Mouse (Mus musculus): ENCODE measurements around the gene Grik3. TPM values are rescaled to one million over a fixed set of nuclear protein-coding genes. Genes with fewer than 3 reads are reported as not detected.

Grik3 gene
- total RNA-seq, 2 experiments from 2014 or later = 0.11 to 0.14 TPM

GRCm38 (mm10) chr4:125696182-125696939 is 205.9 kb downstream of the Grik3 start:
- intact Hi-C loops (cut with DNase I; ENCODE audit: low total_unique reads) = no loop called here

GRCm38 (mm10) chr4:125697626-125698025 is 207.1 kb downstream of the Grik3 start:
- intact Hi-C loops (cut with DNase I; ENCODE audit: low total_unique reads) = no loop called here
- DNase-seq = no peak

More at GRCm38 (mm10) chr4:125696182-125696939, 205.9 kb downstream of the Grik3 start:
- no peak for DNase-seq

- no peak for DNase-seq
- intact Hi-C loops (cut with DNase I; ENCODE audit: low total_unique reads) = no loop called here
Observed at GRCm38 (mm10) chr4:125699056-125699455, 208.6 kb downstream of the Grik3 start.

- DNase-seq = no peak
- intact Hi-C loops (cut with DNase I; ENCODE audit: low total_unique reads) = no loop called here
Observed at GRCm38 (mm10) chr4:125700331-125700730, 209.8 kb downstream of the Grik3 start.

- DNase-seq = peak; percentile 61
- intact Hi-C loops (cut with DNase I; ENCODE audit: low total_unique reads) = no loop called here
Observed at GRCm38 (mm10) chr4:125702607-125703309, 212.3 kb downstream of the Grik3 start.

- intact Hi-C loops (cut with DNase I; ENCODE audit: low total_unique reads) = no loop called here
- DNase-seq = no peak
Observed at GRCm38 (mm10) chr4:125703310-125703690, 212.8 kb downstream of the Grik3 start.

GRCm38 (mm10) chr4:125705746-125706145 is 215.2 kb downstream of the Grik3 start:
- intact Hi-C loops (cut with DNase I; ENCODE audit: low total_unique reads) = no loop called here
- DNase-seq = no peak

- no peak for DNase-seq
- intact Hi-C loops (cut with DNase I; ENCODE audit: low total_unique reads) = no loop called here
Observed at GRCm38 (mm10) chr4:125709716-125710115, 219.2 kb downstream of the Grik3 start.

GRCm38 (mm10) chr4:125717881-125718280 is 227.4 kb downstream of the Grik3 start:
- no peak for DNase-seq
- intact Hi-C loops (cut with DNase I; ENCODE audit: low total_unique reads) = no loop called here

GRCm38 (mm10) chr4:125718429-125719140 is 228.1 kb downstream of the Grik3 start:
- intact Hi-C loops (cut with DNase I; ENCODE audit: low total_unique reads) = no loop called here
- DNase-seq = no peak

- intact Hi-C loops (cut with DNase I; ENCODE audit: low total_unique reads) = no loop called here
- DNase-seq = no peak
Observed at GRCm38 (mm10) chr4:125726241-125726640, 235.7 kb downstream of the Grik3 start.

- no peak for DNase-seq
- intact Hi-C loops (cut with DNase I; ENCODE audit: low total_unique reads) = no loop called here
Observed at GRCm38 (mm10) chr4:125727030-125727429, 236.5 kb downstream of the Grik3 start.

- no peak for DNase-seq
- intact Hi-C loops (cut with DNase I; ENCODE audit: low total_unique reads) = no loop called here
Observed at GRCm38 (mm10) chr4:125727626-125728025, 237.1 kb downstream of the Grik3 start.

- peak; percentile 1 for DNase-seq
- intact Hi-C loops (cut with DNase I; ENCODE audit: low total_unique reads) = no loop called here
Observed at GRCm38 (mm10) chr4:125728091-125728863, 237.8 kb downstream of the Grik3 start.

- intact Hi-C loops (cut with DNase I; ENCODE audit: low total_unique reads) = no loop called here
- no peak for DNase-seq
Observed at GRCm38 (mm10) chr4:125729305-125730220, 239.1 kb downstream of the Grik3 start.

- intact Hi-C loops (cut with DNase I; ENCODE audit: low total_unique reads) = no loop called here
- DNase-seq = no peak
Observed at GRCm38 (mm10) chr4:125730751-125731150, 240.3 kb downstream of the Grik3 start.

GRCm38 (mm10) chr4:125736783-125737182 is 246.3 kb downstream of the Grik3 start:
- DNase-seq = no peak
- intact Hi-C loops (cut with DNase I; ENCODE audit: low total_unique reads) = no loop called here

GRCm38 (mm10) chr4:125738825-125739224 is 248.3 kb downstream of the Grik3 start:
- intact Hi-C loops (cut with DNase I; ENCODE audit: low total_unique reads) = no loop called here
- no peak for DNase-seq

- DNase-seq = no peak
- intact Hi-C loops (cut with DNase I; ENCODE audit: low total_unique reads) = no loop called here
Observed at GRCm38 (mm10) chr4:125742162-125742571, 251.7 kb downstream of the Grik3 start.
